Mouse (Mus musculus) ES-Bruce4 (cell line): Measurements from ENCODE around the gene Tbc1d8.

Source experiments
- CTCF ChIP-seq: IDR thresholded peaks from one replicate; pipeline ENCODE4 v1.8.1; 2011; ENCODE audit warnings: low read depth, low read length
- EP300 ChIP-seq: IDR thresholded peaks from 2 replicates; pipeline ENCODE4 v1.6.1; 2011; ENCODE audit warnings: low read depth, low read length; ENCODE audit not compliant: insufficient read depth
- POLR2A ChIP-seq: IDR thresholded peaks from one replicate; pipeline ENCODE4 v1.8.1; 2011; ENCODE audit warnings: low read length; ENCODE audit not compliant: insufficient read depth

- TF ChIP-seq CTCF (no peak), EP300 (no peak), POLR2A (no peak)
Measured at GRCm38 (mm10) chr1:39471298-39471902, 7.2 kb downstream of the Tbc1d8 start.
